Mouse (Mus musculus) adrenal gland, postnatal 0 days (tissue): ENCODE measurements around the gene Ccnb3. TPM values are rescaled to one million over a fixed set of nuclear protein-coding genes. Genes with fewer than 3 reads are reported as not detected.

Experiments used
- polyA plus RNA-seq: library from polyadenylated mRNA; unstranded; fragments of >200 nt; fragmentation: Nextera tagmentation; extraction: Ambion mirVana; gene quantifications from 2 replicates; pipeline ENCODE4 v1.2.1, GENCODE M21; 2015

Gene Ccnb3
- polyA plus RNA-seq: not detected in 2 replicates

GRCm38 (mm10) chrX:7041519-7041918 lies at the start of gene Ccnb3:
TSS of gene Ccnb3 (minus strand) at chrX:7041619.

GRCm38 (mm10) chrX:7067219-7067618 lies 25.8 kb upstream of the Ccnb3 start, which contains the start of gene Akap4:
TSS of gene Akap4 (plus strand) at chrX:7067519.

Other genes with a start within 250 kb of the Ccnb3 start
- not detected in 2 replicates for gene Akap4, start 25.9 kb upstream of the Ccnb3 start, polyA plus RNA-seq